Mouse (Mus musculus) R1 (cell line): ENCODE measurements around the gene Dab1.

Experiments used
- DNase-seq: peaks from one replicate; pipeline ENCODE4 v3.0.0-alpha.2; 2018; ENCODE audit warnings: low read depth, low spot score

Gene Dab1

GRCm38 (mm10) chr4:104718973-104719795 is 1100.0 kb downstream of the Dab1 start:
- DNase-seq: no peak

GRCm38 (mm10) chr4:104723527-104724045 is 1104.4 kb downstream of the Dab1 start:
- DNase-seq: no peak

- DNase-seq: no peak
Observed at GRCm38 (mm10) chr4:104724258-104724657, 1105.1 kb downstream of the Dab1 start.

- peak; percentile 59 for DNase-seq
Observed at GRCm38 (mm10) chr4:104725673-104726072, 1106.5 kb downstream of the Dab1 start.

GRCm38 (mm10) chr4:104729185-104729584 is 1110.0 kb downstream of the Dab1 start:
- no peak for DNase-seq

- DNase-seq: no peak
Observed at GRCm38 (mm10) chr4:104746500-104746899, 1127.3 kb downstream of the Dab1 start.

- DNase-seq: no peak
Observed at GRCm38 (mm10) chr4:104754090-104754489, 1134.9 kb downstream of the Dab1 start.

GRCm38 (mm10) chr4:104760878-104761624 is 1141.9 kb downstream of the Dab1 start:
- no peak for DNase-seq

- no peak for DNase-seq
Observed at GRCm38 (mm10) chr4:104766065-104766464, 1146.9 kb downstream of the Dab1 start, which contains the start of gene C8b. C8b (plus strand) TSS chr4:104766317.

GRCm38 (mm10) chr4:104768190-104768589 is 1149.0 kb downstream of the Dab1 start:
- DNase-seq: no peak

GRCm38 (mm10) chr4:104769602-104770001 is 1150.4 kb downstream of the Dab1 start:
- no peak for DNase-seq

GRCm38 (mm10) chr4:104770331-104770730 is 1151.2 kb downstream of the Dab1 start:
- DNase-seq: no peak

GRCm38 (mm10) chr4:104775601-104776000 is 1156.4 kb downstream of the Dab1 start:
- no peak for DNase-seq

- DNase-seq: no peak
Observed at GRCm38 (mm10) chr4:104779460-104779859, 1160.3 kb downstream of the Dab1 start.

- DNase-seq: no peak
Observed at GRCm38 (mm10) chr4:104781441-104781840, 1162.3 kb downstream of the Dab1 start.

- no peak for DNase-seq
Observed at GRCm38 (mm10) chr4:104782346-104782745, 1163.2 kb downstream of the Dab1 start.

GRCm38 (mm10) chr4:104792111-104792510 is 1173.0 kb downstream of the Dab1 start:
- no peak for DNase-seq
